Mouse (Mus musculus): ENCODE results near the gene Abcf2.

Abcf2 gene

DNA sequence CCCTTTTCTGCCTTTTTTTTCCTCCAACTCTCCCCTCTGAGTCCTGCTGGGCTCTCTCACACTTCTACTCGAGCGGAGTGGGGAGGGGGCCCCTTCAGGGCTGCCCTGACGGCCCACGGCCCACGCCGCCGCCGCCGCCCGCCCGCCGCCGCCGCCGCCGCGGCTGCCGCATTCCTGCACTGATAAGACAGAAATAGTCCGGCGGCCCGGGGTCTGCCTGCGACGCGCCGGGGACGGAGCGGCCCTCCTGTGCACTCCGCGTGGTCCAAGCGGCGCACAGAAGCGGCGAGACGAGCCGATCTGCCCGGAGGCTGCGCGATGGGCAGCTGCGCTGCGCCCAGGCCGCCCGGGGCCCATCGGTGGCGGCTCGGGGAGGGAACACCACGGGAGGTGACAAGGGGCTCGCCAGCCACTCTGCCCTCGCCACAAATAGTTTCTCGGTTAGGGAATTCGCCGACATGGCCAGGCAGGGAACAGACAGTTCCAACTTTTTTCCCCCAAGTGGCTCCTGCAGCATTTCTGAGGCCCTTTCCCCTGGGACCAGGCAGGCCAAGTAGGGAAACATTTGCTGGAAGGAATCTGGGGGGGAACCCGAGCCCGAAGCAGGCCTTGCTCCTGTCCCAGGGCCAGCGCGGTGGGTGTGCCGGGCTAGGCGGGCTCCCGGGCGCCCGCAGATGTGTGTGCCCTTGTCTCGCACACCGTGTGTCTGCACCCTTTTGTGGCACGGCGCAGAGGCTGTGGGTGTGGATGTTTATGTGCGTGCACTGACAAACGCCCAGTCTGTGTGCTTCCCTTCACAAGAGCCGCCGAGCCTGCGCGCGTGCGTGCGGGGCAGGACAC is 24.9 kb upstream of the Abcf2 start:
- peak; percentile 47 for DNase-seq (ENCODE audit: low read depth)

DNA sequence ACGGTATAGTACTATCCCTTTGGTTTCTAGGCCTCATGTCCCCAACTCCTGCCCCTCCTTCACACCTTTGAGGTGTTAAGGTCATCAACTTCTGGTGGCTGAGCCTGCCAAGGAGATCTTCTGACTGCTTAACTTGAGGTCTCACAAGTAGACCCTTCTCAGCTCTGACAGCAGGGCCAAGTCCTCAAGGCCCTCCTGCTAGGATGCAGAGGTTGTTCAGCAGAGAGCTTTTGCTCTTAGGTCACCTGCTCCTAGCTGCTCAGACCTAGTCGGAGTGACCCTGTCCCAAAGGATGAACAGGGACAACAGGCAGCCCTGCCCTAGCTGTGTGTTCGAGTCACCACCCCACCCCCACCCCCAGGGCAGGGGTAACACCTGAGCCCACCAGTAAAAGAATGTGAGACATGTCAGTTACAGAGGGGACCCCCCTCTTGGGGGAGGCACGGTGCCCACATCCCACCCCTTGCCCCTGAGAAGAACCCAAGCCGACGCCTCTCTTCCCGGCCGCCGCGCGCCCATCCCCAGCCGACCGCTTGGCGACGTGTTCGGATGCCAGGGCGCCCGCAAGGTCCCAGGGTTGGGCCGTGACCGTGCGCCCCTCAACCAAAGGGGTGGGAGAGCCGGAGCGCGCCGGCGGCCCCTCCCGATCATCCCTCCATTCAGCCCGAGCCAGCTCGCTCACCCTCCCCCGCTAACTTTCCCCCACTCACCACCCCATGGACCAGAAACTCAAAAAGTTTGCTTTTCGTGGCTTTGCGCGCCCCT is 24.0 kb upstream of the Abcf2 start:
- DNase-seq (ENCODE audit: low read depth) = peak; percentile 25

DNA sequence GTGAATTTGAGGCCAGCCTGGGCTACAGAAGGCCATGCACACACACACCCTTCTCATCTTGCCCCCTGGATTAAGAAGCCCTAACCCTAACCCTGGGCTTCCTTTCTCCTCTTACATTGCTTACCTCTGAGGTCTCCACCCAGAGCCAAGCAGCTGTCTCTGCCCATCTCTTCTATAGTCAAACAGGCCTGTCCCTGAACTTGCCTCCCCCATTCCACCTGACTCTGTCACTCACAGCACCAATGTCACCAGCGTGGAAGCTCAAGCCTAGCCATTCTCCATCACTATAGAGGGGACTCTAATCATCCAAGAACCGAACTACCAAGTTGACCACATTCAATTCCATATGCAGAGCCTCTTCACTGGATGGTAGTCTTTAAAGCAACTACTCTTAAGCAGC is 23.0 kb upstream of the Abcf2 start:
- no peak for DNase-seq (ENCODE audit: low read depth)

- no peak for DNase-seq (ENCODE audit: low read depth)
Observed at GRCm38 (mm10) chr5:24599137-24599536, 21.9 kb upstream of the Abcf2 start.

DNA sequence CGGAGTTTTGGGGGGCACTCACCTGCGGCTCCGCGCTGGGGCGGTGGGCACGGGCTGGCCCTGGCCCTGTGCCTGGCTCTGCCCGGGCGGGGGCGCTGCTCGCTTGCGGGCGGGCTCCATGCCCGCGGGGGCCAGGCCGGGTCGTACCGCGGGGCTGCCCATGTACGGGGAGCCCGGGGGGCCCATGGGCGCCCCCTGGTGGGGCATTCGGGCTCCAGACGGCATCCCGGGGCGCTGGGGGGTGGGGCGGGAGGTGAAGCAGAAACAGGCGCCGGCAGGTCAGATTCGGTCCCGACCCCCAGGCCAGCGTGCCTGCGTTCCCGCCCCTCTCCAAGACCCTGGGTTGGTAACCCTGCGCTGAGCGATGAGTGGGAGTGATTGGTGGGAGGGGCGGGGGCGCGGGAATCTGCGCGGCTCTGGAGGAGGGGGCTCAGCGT is 21.3 kb upstream of the Abcf2 start:
- DNase-seq (ENCODE audit: low read depth) = peak; percentile 79

GRCm38 (mm10) chr5:24597901-24598569 is 20.8 kb upstream of the Abcf2 start:
- no peak for DNase-seq (ENCODE audit: low read depth)

GRCm38 (mm10) chr5:24597221-24597728 is 20.0 kb upstream of the Abcf2 start:
- peak; percentile 92 for DNase-seq (ENCODE audit: low read depth)

GRCm38 (mm10) chr5:24596519-24597171 is 19.4 kb upstream of the Abcf2 start:
- DNase-seq (ENCODE audit: low read depth) = peak; percentile 68

DNA sequence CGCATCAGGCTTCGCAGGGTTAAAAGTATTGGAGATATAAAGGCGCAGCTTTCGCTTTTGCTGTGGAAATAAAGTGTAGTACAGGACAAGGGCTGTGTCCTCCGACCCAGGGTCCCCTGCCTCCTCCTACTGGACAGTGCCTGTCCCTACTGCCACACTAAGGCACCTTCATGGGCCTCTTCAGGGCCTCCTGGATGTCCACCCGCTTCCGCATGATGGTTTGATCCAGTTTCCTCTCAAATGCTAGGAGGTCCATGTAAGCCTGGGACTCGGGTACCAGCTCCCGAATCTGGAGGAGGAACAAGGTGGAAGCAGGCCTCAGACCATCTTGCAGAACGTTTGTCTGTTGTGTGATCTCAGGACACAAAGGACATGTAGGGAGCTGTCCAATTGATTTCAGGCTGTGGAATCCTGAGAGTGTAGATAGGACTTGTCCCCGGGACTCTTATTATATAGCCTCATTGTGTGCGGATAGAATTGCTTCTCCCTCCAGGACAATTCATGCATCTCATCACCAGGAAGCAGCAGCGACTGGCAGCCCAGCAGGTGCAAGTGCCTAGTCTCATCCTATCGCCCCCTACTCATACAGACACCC is 18.6 kb upstream of the Abcf2 start:
- DNase-seq (ENCODE audit: low read depth) = peak; percentile 19

- DNase-seq (ENCODE audit: low read depth) = no peak
Observed at GRCm38 (mm10) chr5:24595261-24595660, 18.0 kb upstream of the Abcf2 start.

GRCm38 (mm10) chr5:24594346-24594745 is 17.1 kb upstream of the Abcf2 start:
- DNase-seq (ENCODE audit: low read depth) = no peak

DNA sequence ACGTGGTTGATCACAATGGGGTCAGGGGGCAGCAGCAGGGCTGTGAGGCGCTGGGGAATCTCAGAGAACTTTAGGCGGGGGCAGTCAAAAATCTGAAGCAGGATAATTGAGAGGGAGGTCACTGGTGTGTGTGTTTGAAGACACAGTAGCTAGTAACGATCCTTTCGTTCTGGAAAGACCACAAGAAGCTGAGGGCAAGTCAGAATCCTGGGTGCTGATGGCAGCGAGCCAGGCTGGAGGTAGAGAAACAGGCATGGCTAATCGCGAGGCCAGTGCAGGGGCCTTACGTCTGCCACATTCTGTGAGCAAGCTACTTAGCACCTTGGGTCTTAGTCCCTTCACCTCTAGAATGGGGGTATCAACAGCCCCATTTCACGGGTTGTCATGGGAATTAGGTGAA is 16.7 kb upstream of the Abcf2 start:
- DNase-seq (ENCODE audit: low read depth) = no peak

DNA sequence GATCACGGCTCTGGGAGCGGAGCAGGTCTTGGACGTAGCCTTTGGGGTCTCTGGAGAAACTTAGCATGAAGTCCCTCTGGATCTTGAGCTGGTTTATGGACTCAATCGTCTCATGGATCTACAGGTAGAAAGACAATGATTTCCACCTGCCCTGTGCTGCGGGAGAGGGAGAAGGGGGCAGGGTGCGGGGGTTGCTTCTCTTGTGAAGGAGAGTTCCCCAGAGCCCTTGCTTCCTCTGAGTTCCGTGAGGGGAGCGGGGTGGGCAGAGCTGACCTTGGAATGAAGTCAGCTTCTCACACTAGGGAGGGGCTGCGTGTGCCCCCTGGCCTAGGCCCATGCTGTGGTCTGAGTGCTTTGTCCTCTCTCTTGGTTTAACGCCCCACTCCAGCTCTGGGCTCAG is 16.0 kb upstream of the Abcf2 start:
- DNase-seq (ENCODE audit: low read depth) = no peak

- no peak for DNase-seq (ENCODE audit: low read depth)
Observed at GRCm38 (mm10) chr5:24592471-24593160, 15.3 kb upstream of the Abcf2 start.

DNA sequence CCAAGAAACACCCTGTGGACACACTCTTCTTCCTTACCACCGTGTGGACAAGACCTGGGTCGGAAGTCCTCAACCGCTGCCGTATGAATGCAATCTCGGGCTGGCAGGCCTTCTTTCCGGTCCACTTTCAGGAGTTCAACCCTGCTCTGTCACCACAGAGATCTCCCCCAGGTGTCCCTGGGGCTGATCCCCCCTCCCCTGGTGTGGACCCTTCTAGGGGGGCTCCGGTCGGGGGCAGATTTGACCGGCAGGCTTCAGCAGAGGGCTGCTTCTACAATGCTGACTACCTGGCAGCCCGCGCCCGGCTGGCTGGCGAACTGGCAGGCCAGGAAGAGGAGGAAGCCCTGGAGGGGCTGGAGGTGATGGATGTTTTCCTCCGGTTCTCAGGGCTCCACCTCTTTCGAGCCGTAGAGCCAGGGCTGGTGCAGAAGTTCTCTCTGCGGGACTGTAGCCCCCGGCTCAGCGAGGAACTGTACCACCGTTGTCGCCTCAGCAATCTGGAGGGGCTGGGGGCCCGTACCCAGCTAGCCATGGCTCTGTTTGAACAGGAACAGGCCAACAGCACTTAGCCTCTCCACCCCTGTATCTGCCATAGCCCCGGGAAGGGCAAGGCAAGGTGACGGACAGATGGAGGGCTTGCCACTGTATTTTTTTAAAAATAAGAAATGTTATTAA is 14.7 kb upstream of the Abcf2 start:
- no peak for DNase-seq (ENCODE audit: low read depth)

DNA sequence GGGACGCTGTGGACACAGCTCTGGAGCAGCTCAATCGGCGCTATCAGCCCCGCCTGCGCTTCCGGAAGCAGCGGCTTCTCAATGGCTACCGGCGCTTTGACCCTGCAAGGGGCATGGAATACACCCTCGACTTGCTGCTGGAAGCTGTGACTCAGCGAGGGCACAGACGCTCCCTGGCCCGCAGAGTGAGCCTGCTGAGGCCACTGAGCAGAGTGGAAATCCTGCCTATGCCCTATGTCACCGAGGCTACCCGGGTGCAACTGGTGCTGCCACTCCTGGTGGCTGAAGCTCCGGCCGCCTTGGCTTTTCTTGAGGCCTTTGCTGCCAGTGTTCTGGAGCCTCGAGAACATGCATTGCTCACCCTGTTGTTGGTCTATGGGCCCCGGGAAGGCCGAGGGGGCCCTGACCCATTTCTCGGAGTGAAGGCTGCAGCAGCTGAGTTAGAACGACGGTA is 14.0 kb upstream of the Abcf2 start:
- no peak for DNase-seq (ENCODE audit: low read depth)

DNA sequence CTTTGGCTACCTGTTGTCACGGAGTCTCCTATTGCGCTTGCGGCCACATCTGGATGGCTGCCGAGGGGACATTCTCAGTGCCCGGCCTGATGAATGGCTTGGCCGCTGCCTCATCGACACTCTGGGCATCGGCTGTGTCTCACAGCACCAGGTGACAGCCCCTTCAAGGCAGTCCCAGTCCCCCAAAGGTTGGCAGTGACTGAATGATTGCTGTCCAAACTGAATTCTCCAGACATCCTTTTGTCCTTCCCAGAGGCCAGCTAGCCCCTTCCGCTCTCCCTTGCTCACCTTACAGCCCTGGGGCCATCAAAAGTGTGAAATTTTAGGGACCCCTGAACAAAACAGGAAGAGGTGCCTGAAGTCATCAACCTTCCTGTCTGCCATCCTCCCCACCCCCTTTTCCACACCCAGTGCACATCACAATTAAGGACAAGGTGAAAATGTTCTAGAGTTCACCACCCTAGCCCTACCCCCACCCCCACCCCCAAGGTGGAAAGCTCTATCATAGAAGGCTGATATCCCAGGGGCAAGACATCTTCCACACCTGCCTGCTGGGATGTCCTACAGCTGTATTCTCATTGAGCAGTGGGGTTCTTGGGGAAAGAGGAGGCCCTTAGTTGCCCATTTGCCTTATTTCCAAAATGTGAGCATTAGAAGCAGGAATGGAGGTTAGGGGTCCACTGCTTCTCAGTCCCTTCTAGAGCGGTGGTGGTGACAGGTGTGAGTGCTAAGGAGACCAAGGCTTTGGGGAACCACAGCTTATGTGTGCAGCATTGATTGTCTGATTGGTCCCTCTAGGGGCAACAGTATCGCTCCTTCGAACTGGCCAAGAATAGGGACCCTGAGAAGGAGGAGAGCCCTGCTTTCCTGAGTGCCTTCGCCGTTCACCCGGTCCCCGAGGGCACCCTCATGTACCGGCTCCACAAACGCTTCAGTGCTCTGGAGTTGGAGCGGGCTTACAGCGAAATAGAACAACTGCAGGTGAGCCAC is 12.5 kb upstream of the Abcf2 start:
- no peak for DNase-seq (ENCODE audit: low read depth)

- DNase-seq (ENCODE audit: low read depth) = peak; percentile 49
Observed at GRCm38 (mm10) chr5:24587200-24587577, 9.9 kb upstream of the Abcf2 start.
